Mouse (Mus musculus) adrenal gland (tissue): ENCODE data around the gene Ank2.
"Not testable (repeated sequence)": the region's sequence is repeated elsewhere in the genome, so short reads cannot be mapped to it uniquely, and the experiment has no call there.

Source experiments
- intact Hi-C: fragments of 180-260 bp; cut with DNase I; formaldehyde crosslinking; loops from one replicate; pipeline ENCODE4 v1.15.1; 2025

Ank2 gene

DNA sequence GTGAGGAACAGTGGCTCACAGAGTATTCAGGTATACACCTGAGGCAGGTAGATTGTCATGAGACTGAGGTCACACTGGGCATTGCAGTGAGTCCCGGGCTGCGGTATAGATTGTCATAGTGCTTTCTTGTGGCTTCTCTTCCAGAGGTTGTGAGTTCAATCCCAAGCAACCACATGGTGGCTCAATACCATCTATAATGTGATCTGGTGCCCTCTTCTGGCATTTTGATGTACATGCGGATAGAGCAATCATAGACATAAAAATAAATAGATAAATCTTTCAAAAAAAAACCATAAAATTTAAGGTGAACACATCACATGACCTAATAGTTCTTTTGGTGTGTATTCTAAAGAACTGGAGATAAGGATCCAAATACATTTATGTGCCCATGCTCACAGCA is 70.6 kb downstream of the Ank2 start:
- intact Hi-C loops = no loop called here

DNA sequence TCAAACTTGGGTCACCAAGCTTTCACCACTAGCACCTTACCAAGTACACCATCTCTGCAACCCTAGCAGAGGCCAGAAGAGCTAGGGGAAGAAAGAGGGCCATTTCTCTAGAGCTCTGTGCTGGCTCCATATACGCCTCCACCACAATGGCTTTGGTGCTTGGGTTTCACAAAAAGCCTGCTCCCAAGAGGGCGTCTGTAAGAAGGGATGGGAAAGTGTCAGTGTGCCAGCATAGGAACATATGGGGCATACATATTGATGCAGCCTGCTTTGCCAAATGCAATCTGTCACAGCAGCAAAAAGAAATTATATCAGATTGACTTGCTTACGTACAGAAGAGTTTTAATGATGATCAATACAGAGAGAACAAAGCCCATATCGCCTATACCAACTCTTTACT is 82.2 kb downstream of the Ank2 start:
- intact Hi-C loops = no loop called here

DNA sequence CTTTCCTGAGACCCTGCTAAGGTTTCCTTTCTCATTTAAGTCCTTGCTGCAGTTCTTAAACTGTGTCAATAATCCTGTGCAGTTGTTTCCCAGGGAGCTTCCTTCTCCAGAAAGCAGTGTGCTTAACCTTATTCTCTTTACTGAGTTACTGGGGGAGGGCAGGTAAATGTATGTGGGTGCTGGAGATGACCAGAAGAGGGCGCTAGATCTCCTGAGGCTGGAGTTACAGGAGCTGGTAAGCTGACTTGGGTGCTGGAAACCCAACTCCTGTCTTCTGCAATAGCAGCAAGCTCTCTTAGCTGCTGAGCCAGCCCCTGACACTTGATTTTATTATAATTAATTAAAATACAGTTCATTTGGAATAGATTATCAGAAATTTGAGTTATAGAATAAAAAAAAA is 84.7 kb downstream of the Ank2 start:
- intact Hi-C loops = no loop called here

DNA sequence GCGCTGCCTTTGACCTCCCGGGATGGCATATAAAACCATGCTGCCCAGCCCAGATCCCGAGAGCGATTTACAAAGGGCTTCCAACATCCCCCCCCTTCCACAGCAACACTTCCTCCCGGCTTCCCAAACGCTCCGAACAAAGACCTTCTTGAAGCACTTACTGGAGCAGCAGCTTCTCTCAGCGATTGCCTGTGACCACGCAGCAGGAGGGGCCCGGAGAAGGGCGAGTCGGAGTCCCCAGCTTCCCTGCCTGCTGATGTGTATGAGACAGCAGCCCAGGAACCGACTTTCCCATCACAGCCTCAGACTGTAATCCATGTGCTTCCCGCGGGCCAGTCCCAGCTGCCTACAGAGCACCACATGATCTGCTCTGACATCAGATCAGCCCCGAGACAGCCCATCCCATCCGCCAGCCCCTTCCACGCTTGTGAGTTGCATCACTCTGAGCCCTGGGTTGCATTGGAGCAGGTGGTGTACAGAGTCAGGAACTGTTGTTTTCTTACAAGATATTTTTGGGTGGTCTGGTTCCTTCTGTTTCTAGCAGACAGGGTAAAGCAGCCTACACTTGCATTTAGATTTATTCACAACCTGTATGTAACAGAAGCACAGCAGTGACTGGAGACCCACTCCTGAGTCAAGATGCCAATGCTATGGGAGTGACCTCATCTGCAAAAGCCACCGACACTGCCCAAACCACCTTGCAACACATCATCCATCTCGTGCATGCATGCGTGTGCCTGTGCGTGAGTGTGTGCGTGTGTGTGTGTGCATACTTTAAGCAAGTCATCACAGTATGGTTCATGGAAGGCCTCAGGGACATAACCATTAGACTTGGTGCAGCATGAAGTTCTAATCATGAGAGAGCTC is 90.2 kb downstream of the Ank2 start:
- intact Hi-C loops = no loop called here

DNA sequence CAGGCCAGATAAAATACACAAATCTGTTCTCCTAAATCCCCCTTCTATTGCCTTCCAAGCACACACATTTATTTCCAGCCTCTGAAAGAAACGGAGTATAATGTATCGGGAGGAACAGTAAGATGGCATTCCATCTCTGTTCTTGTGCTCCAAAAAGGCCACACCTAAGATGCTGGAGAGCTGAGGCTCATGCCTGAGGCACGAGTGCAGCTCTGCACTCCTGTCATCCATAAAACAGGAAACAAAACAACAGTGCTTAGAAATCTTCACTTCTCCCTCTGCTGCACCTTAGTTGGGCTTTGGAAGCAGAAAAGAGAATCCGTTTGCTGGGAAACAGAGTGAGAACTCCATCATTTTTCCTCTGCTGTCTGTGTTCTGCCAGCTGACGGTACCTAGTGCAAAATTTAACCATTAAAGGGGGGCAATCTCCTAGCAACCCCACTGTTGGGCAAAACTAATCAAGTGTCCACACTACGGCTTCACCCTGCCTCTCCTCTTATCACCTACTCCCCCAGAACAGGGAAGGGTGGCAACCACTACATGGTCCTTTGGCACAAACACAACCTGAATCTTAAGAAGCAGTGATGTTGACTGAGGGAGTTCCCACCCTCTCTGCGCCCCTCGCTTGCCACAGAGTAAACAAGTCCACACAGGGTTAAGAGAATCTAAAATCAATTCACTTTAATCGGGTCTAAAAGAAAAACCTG is 91.1 kb downstream of the Ank2 start:
- intact Hi-C loops = no loop called here

DNA sequence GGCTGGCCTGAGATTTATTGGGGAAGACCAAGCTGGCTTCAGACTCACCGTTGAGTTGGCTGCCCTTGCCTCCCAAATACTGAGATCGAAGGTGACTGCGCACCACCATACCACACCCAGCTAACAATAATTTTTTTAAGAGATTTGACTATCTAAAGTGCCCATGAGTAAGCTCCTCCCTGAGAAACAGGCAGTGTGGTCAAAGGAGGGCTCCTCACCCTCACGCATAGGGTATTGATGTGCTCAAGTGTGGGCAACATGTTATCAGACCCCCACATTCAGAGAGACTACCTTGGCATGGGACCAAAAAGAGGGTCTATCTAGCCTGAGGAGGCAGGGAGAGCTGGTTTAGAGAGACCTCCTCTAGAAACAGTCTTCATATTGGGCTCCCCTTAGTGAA is 92.3 kb downstream of the Ank2 start:
- intact Hi-C loops = no loop called here

DNA sequence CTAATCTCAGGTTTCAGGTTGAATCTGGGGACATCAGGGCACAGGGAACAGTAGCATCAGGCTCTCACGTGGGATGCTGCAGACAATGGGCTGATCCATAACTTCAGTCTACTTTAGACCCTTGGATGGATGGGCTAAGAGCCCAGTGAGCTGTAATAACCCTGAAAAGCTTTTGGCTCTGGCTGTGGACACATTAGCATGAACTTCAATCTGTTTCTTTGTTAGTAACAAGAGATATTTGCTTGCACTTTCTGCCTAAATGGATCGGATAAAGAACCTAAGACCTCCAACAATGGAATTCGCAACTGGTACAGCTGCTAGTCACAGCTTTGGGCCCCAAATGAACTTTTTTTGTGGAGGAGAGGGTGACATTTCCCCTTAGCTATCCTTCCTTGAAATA is 94.8 kb downstream of the Ank2 start:
- intact Hi-C loops = no loop called here

DNA sequence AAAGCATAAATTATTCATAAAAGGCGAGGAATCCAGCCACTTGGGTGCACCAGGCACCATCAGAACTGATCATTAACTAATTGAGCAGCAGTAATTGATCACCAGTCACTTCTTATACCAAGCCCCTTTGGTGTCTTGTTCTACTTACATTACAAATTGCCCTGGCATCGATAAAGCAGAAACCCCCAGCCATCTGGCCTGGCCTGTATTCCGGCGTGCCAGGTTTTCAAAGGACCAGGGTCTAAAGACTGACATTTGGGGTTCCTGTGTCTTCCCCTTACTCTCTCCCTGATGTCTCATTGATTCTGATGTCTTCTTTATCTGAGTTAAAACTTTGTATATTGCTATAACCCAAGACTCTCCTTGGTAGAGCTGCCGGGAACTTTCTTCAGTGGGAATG is 98.2 kb downstream of the Ank2 start:
- intact Hi-C loops = no loop called here

DNA sequence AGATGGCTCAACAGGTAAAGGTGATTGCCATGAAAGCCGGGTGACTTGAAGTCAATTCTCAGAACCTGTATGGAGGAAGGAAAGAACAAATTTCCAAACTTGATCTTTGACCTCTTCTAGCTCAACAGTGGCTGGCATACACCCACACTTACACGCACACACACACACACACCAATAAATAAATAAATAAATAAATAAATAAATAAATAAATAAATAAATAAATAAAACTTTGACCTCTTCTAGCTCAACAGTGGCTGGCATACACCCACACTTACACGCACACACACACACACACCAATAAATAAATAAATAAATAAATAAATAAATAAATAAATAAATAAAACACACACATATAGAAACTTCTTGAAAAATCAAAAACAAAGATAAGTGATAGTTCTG is 98.7 kb downstream of the Ank2 start:
- intact Hi-C loops = not testable (repeated sequence)

DNA sequence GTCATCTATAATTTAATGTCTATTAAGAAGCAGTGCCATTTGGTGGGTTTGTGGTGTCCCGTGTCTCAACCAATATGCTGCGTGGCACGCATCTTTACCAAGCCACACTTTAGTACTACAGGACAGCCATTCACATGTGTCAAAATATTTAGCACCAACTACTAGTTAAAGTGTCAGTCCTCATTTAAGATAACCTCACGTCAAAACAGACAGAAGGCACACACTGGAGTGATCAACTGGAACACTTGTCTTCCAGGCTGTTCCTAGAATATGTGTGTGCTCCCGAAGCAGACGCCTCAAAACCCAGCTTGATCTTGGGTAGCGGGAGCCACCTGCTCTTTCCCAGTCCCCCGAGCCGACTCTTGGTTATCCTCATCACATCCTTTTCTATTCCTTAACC is 101.4 kb downstream of the Ank2 start:
- intact Hi-C loops = no loop called here

DNA sequence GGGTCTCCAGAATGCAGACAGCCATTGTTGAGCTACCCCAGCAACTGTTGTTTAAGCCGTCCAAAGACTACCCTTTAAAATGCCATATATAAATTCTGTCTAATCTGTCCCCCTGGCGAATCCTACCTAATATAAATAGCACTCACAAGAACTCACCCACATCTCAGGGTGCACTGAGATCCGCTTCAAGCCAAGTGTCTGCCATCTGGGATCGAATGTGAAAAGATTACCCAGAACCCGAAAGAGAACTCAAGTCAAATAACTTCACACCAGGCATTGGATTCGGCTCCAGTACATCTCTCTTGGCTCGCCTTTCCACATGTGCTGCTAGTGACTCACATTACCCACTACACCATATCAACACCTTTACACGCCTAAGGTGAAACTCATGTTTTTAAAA is 103.9 kb downstream of the Ank2 start:
- intact Hi-C loops = no loop called here

DNA sequence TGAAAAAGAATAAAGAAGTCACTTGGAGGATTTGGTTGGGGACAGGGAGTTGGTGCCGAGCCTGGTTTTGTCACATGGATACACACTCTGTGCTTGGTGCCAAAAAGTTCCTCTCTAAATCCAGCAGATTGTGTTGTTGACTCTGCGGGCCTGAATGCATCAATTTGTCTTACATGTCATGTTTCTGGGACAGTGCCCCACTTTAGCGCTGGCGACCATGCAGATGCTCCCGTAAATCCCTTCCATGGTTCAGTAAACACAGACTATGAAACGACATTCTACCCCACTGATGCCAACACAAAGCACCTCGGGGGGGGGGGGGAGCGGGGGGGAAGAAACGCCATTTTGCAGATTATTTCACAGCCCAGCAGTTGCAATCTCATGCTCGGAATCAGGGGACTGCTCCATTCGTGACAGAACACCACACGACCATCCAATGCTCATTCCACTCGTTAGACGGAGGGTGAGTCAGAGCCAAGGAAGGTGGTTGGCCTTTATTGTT is 112.1 kb downstream of the Ank2 start:
- intact Hi-C loops = no loop called here

DNA sequence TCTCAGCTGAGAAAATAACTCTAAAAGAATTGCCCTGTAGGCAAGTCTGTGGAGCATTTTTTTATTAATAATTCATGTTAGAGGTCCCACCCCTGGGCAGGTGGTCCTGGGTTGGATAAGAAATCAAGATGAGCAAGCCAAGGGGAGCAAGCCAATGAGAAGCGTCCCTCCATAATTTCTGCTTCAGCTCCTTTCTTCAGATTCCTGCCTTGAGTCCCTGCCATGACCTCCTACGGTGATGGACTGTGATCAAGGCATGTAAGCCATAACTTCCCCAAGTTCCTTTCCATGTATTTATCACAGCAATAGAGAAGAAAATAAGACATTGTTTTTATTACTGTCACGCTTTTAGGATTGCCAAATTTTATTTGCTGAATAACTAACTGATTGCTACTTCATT is 115.9 kb downstream of the Ank2 start:
- intact Hi-C loops = no loop called here

DNA sequence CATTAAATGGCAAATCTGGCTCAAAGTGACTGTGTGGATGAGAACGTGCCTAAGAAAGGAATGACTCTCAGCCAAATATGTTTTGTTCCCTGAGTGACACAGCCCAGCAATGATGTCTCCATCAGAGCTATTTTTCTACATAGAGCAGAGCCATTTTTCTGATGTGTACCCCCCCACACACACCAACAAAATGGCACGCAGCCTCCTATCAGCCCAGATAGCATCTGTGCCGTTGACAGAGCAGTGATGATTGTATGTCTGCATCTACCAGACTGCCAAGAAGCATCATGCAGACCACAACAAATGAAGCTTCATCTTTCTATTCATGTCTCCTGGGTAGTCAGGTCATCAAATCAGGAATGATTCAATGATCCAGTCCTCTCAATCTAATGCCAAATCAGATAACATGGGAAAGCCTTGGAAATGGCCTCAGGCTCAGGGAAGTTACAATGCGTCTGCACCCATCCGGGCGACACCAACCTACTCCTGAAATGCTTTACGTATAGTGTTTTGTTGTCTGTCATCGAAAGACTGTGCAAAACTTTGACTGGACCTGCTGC is 122.2 kb downstream of the Ank2 start:
- intact Hi-C loops = no loop called here

DNA sequence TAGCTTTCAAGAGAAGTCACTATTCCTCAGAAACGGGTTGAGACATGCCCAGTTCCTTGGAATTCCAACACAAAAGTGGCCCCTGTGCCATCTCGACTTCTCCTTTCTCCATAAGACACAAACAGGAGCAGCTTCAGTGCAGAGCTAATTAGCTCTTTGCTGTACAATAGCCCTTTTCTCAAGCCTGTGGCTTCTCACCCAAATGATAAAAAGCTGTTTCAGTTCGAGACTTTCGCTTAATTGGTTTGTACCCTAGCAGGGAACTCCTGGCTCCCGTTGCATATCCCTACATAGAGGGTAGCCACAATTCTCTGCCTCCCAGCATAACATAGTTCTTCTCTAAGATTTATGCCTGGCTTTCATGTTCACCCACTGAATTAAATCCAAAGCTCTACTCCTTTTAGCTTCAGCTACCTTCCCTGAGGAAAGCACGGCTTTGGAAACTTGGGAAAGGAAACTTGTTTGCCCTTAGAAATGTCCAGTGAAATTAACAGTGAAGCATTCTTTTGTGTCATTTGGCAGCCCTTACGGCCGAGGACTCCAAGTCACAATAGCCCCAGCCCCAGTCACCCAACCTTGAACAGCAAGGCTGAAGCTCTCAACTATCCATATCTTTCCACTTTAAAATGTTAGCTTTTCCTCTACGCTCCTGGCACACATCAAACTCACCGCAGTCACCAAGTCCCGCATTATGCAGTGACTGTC is 123.0 kb downstream of the Ank2 start:
- intact Hi-C loops = no loop called here

DNA sequence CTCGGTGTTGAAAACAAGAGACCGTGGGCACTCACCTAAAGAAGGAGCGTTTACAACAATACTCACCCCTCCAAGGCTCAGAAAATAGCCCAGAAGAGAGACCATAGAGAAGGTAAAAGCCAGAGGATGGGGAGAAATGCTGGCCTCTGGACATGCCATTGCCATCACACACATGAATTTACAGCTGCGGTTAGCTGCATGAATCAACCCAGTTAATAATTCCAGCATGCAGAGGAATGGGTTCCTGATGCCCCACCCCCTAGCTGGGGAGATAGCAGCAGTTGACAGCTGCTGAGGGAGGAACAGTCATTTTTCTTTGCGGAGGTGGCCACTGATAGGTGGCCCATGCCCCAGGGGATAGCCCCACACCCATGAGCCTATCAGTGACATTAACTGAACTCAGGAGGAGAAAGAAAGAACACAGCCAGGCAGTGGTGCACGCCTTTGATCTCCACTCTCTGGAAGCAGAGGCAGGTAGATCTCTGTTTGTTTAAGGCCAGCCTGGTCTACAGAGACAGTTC is 124.9 kb downstream of the Ank2 start:
- intact Hi-C loops = no loop called here

DNA sequence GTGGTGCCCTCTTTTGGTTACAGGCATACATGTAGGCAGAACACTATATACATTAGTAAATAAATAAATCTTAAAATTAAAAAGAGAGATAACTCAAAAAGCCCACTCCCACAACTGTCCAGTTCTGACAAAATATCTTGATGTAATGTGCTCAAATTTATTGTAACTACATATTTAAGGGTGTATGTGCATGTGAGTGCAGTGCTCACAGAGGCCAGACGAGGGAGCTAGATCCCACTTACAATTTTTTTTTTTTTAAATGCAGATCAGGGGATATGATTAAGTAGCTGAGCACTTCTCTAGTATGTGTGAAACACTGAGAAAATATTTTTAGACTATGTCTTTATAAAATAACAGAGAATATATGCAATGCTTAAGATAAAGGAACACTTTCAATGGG is 127.4 kb downstream of the Ank2 start:
- intact Hi-C loops = no loop called here

DNA sequence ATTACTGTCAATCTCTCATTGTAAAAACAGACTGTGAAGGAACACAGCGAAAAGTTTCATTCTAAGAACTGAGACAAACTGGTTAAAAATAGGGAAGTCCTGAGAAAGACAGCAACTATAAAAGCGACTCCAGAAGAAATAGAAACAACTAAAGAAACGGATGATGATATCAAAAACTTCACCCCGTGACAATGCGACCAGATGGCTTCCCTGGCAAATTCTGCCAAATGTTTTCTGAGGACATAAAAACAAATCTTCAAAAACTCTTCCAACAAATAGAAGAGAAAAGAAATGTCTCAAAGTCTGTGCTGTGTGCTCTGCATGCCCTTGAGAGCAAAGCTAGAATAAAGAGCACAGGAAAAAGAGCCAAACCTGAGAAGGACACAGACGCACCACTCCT is 129.6 kb downstream of the Ank2 start:
- intact Hi-C loops = no loop called here

DNA sequence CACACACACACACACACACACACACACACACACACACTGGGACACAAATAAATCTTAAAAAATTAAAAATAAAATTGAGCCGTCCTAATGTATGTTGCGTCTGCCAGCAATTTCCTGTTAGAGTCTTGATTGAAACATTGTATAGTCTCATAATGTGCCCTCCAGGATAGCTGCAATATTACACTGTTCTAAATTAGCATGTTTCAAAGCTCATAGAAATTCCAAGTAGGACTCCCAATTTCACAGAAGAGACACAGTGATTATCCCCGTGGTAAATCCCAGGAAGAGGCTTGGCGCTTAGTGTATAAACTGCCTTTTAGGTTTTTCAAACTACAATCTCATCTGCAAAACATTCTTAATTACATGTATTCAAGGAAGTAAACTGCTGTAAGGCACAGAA is 131.7 kb downstream of the Ank2 start:
- intact Hi-C loops = no loop called here

DNA sequence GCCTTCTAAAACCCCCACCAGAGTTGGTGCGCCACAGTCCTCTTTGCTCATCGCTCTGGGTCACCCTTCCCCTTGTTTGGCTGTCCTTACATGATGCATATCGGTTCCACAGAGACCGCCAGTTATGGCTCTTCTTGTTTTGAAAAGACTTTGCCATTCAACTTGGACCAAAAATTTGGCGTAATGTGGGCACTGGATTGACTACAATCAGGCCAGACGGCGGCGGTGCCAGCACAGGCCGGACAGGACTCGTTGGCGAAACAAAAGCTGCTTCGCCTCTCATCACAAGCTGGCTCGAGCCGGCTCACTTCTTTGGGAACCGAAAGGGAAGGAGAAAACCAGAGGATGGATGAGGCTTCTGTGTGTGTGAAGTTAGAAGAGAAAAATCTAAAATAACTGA is 135.6 kb downstream of the Ank2 start:
- intact Hi-C loops = no loop called here

DNA sequence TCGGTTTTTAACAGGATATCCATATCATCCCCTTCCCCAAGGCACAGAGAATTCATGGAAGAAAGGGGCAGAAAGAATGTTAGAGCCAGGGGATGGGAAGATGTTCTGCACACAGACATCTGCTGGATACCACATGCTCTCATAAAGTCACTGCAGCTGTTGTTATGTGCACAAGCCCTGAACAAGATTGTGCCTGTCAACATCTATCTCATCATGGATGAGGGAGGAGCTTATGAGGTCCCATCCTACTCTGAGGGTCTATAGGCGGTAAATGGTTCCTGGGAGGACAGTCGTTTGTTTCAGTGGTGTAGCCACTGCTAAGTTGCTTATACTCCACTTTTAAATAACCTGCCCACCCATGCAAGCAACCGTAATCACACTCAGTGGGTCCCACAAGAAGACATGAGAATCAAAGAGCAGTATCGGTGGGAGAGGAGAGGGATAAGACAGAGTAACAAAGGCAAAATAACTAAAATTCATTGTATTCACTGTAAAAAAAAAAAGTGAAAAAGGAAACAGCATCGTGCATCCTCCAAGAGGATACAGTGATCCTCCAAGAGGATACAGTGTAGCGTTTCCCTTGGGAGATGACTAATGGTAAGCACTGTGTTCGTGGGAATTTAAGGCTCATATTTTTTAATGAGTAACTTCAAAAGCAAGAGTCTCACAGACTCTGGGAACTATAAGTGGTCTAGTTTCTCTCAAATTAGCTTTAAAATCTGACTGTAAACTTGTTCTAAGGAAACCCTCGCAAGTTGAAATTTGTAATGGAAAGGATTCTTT is 136.3 kb downstream of the Ank2 start:
- intact Hi-C loops = no loop called here
